Mouse (Mus musculus): Measurements from ENCODE around the gene Krtdap. TPM values are rescaled to one million over a fixed set of nuclear protein-coding genes. Genes with fewer than 3 reads are reported as not detected.
A peak's percentile ranks its signal among the peaks of the same experiment; 100 is the strongest.
"Not testable (repeated sequence)": the region's sequence is repeated elsewhere in the genome, so short reads cannot be mapped to it uniquely, and the experiment has no call there.

The Krtdap gene
- polyA plus RNA-seq (2012; rRNA removed), result 1.5 TPM in 1 of 2 replicates, not detected in the other

- DNase-seq (ENCODE audit: low read depth), result no peak
These were observed at the start of gene Krtdap for GRCm38 (mm10) chr7:30787377-30788022. TSS of gene Krtdap (plus strand) at chr7:30787896.

- DNase-seq (ENCODE audit: low read depth), result not testable (repeated sequence)
These were observed 45.1 kb upstream of the Krtdap start for GRCm38 (mm10) chr7:30742570-30742969.

DNA sequence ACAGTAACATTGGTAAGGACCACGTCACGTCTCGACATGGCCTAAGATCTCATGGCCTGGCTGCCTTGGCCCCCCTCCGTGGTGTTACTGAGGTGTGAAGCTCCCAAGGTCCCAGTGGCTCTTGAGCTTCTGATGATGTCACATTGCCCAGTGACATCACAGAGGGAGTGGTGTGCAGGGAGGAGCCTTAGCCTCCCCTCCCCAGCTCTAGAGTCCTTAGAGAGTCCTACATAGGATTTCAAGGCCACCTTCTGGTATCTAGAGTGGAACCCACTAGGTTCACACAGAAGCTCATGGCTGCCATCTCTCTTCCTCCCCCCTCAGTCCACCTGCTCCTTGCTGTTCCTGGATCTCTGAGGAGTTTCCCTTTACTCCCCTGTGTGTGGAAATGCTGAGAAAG, 44.1 kb upstream of the Krtdap start, which contains the start of gene Gapdhs:
Gene Gapdhs, minus strand, starts transcription at position 65 of the 400 bp plus-strand sequence.
- DNase-seq (ENCODE audit: low read depth), result not testable (repeated sequence)

GRCm38 (mm10) chr7:30744022-30744598, 43.6 kb upstream of the Krtdap start:
- no peak for DNase-seq (ENCODE audit: low read depth)

DNA sequence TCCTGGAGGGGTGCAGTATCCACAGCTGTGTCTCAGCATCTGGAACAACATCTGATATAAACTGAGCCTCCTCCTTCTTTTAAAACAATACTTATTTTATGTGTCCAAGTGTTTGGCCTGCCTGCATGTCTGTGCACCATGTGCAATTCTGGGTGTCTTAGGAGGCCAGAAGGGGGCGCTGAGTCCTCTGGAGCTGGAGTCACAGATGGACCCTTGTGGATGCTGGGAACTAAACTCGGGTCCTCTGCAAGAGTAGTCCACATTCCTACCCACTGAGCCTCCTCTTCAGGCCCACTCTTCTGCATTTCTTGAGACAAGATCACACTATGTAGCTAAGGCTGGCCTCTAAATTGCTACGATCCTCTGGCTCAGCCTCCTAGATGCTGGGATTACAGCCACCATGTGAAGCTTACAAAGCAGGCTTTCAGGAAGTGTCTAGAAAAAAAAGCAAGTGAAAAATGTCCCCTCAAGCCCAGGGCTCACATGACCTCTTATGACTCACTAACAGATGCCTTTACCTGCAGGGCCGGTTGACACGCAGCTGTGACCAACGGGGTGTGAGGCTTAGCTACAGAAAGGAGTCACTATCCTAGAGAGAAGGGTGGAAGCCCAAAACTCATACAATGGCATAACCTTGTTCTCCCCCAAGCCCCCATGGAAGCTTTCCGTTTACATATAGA, 40.0 kb upstream of the Krtdap start:
- no peak for DNase-seq (ENCODE audit: low read depth)

DNA sequence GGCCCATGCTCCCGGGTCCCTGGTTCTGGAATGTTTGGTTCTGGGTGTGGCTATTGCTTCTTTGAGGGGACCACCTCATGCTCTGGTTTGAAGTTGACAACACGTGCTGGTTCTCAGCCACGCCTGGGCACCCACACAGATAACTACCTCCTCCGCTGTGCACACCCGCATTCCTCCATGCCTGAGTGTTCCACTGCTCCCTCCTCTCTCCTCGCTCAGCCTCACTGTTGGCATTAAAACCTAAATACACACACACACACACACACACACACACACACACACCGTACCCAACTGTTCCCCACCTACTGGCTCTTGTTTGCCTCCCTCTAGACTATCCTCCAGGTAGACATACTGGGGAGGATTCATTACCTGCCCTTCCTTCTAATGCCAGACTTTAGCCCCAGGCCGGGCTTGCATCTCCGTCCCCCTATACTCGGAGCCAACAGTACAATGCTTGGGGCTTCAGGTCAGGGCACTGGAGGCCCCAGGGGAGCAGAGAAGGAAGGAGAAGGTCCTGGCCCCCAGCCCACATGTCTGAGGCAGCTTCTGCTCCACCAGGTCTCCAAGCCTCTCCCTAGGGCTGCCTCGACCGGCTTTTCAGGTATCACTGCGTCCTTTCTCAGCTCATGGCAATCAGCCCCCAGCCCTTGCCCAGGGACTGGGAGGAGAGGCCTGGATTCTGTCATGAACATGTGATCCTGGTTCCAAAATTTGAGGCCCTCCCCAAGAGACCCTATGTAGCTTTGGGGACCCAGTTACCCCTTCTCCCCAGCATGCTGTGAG, 37.7 kb upstream of the Krtdap start:
- DNase-seq (ENCODE audit: low read depth), result no peak

DNA sequence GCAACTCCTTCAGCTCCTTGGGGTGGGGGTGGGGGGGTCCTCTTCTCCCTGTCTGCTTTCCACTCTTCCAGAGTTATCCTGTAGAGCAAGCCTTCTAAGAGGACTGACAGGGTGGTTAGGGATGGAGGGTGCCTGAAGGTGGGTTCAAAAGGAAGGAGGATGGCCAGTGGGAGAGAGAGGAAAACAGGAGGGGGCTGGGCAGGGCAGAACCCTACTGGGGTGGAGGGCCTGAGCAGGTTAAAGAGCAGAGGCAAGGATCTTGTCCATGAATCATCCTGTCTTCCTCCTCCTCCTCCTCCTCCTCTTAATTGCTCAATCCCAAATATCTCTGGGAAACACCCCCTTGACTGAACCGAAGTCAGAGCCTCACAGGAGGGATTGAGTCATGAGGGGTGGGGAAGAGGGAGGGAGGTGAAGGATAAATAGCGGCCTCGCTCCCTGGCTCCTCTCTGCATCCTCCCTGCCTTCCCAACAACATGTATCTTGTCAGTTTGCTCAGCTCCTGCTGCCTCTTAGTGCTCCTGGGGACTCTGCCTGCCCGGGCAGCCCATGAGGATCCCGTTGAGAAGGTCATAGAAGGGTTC, 36.5 kb upstream of the Krtdap start, which contains the start of gene Sbsn:
Gene Sbsn, plus strand, starts transcription at position 386 of the 584 bp plus-strand sequence.
- DNase-seq (ENCODE audit: low read depth), result no peak

GRCm38 (mm10) chr7:30757001-30757400, 30.7 kb upstream of the Krtdap start:
- no peak for DNase-seq (ENCODE audit: low read depth)

DNA sequence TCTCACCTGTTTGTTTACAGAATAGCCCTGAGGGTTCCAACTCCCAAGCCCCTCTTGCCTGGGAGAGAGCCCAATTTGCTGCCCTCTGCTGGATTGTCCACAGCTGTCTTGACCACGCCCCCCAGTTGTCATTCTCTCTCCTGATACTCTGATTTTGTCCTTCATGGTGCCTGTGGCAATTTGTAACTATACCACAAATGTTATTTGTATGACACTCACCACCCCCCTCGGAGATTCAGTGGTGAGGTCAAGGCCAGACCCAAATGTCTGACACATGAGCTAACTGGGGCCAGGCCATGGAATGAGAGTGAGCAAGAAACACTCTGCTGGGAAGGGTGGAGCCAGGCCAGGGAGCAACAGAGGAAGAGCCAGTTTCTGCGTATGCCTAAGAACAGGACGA, 28.8 kb upstream of the Krtdap start:
- DNase-seq (ENCODE audit: low read depth), result no peak

DNA sequence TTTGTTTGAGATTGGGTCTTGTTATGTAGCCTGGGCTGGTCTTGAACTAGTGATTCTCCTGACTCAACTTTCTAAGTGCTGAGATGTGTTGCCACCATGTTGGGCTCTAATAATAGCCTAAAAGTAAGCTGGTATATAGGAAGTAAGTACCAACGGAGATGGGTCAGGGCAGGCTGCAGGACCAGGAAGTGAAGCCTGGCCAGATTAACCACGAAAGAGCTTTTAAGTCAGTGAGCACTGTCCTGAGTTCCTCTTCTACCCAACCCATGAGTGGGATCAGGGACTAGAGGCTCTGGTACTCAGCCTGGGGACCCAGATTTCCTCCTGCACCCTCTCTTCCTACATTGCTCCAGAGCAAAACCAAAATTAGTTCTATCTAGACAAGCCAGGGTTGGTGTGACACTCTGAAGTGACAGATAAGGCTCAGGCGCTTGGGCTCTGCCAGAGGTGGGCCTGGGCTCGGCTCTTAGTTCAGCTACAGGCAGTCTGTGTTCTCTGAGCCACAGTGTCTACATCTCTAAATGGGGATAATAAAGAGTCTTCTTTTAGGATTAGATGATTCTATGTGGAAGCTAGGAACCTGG, 25.8 kb upstream of the Krtdap start:
- DNase-seq (ENCODE audit: low read depth), result no peak

DNA sequence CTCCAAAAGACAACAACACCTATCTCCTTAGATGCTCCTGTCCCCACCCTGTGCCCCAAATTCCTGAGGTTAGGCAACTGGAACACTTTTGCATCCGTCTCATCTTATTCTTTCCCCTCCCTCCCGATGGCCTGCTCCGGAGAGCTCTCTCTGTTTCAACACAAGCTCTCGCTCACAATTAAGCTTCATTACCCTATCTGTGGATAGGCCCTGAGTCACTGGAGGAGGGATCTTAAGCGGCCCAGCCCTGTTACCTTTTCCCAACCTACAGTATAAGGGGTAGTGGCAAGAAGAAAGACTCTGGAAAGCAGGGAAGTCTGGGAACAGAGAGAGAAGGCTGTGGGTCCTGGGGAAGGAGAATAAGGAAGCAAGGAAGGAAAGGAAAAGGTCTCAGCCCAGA, 24.2 kb upstream of the Krtdap start, which contains the start of gene Dmkn:
Gene Dmkn, plus strand, starts transcription at position 301 of the 400 bp plus-strand sequence.
- no peak for DNase-seq (ENCODE audit: low read depth)

- DNase-seq (ENCODE audit: low read depth), result no peak
These were observed 22.5 kb upstream of the Krtdap start for GRCm38 (mm10) chr7:30765173-30765572.

DNA sequence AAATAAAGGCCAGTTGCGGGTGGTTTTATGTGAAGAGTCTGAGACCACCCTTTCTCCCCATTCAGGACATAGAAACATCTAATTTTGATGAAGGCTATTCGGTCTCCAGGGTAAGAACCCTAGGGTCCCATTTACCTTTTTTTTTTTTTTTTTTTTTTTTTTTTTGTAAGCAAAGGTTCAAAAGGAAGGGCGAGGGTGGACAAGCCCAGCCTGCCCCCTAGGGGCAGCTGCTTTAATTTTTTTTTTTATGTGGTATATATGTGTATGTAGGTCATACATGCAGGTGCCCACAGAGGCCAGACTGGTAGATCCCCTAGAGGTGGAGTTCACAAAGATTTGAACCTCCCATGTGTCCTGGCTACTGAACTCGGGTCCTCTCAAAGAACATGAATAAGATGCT, 21.3 kb upstream of the Krtdap start:
- DNase-seq (ENCODE audit: low read depth), result no peak

- DNase-seq (ENCODE audit: low read depth), result no peak
These were observed 18.5 kb upstream of the Krtdap start for GRCm38 (mm10) chr7:30769236-30769635.

DNA sequence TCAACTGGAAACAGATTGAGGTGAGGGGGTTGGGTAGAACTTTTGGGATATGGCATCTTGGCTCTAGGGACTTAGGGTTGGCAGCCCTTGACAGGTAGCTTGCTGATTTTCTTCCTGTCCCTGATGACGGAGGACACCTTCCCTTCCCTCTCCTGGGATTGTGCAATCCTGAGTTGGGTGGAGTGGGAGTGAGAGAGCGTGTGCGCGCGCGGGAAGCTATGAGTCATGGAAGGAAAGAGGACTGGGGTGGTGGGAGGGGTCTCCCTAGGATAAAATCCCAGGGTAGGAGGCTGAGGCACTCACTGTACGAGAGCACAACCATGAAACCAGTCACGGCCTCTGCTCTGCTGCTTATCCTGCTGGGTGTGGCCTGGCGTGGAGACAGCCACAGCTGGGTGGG, 11.6 kb upstream of the Krtdap start:
- DNase-seq (ENCODE audit: low read depth), result no peak

DNA sequence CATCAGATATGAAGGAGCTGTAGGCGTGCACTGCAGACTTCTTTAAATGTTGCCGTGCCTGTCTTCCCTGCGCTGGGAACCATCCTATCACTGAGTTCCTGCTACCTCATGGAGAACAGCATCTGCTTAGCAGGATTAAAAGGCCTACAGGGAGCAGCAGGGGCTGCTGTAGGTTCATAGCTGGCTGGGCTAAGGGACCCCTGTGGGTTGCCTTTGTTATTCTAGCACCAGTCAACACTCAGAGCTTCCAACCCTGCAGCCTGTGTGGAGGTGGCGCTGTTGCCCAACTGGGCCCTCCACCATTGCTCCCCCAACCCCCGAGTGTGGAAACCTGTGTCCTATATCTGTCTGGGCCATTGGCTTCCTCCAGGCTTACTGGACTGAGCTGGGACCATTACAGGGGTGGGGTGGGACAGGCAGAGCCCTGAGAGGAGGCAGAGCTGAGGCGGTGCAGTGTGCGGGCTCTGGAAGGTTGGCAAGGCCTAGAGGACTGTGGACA, 10.6 kb upstream of the Krtdap start:
- DNase-seq (ENCODE audit: low read depth), result no peak

DNA sequence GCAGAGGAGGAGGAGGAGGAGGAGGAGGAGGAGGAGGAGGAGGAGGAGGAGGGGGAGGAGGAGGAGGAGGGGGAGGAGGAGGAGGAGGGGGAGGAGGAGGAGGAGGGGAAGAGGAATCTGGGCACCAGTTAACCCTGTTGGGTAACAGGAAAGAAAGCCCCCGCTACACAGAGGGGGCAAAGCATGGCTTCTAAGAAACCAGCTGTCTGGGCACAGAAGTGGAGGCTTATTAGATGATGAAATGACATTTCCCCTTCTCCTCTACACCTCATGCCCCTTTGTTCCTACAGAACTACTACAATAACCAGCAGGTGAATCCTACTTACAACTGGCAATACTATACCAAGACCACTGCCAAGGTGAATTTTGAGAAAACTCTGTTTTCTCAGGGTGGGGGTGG, 9.8 kb upstream of the Krtdap start:
- DNase-seq (ENCODE audit: low read depth), result no peak

DNA sequence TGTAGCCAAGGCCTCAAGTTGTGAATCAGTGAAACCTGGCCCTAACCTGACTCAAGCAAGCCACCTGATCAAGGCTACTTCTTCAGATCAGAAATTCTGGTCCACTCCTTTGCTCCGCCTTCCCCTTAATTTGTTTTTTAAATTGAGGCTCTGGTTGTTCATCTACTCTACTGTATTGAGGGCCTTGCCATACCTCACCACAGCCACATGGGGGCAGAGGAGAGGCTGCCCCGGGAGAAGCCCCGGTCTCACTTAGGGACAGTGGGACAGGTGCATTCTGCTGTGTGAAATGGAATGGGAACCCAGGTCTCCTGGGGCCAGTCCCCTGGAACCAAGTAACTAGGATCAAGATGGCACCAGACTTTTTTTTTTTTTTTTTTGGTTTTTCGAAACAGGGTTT, 5.9 kb upstream of the Krtdap start:
- DNase-seq (ENCODE audit: low read depth), result no peak

GRCm38 (mm10) chr7:30782658-30783057, 5.0 kb upstream of the Krtdap start:
- peak; percentile 64 for DNase-seq (ENCODE audit: low read depth)

- no peak for DNase-seq (ENCODE audit: low read depth)
These were observed 2.5 kb upstream of the Krtdap start for GRCm38 (mm10) chr7:30785154-30785553.
